Mouse (Mus musculus) forebrain, embryonic 11.5 days (tissue): ENCODE measurements around the gene Uqcr11. TPM values are rescaled to one million over a fixed set of nuclear protein-coding genes. Genes with fewer than 3 reads are reported as not detected.

ENCODE experiments used
- ATAC-seq: fragments of 200-750 bp; cut with Nextera tagmentation; replicated peaks from 2 replicates; pipeline ENCODE4 v1.8.0; 2017; ENCODE audit warnings: moderate TSS enrichment; ENCODE audit not compliant: low FRiP score
- DNase-seq: peaks from one replicate; pipeline ENCODE4 v3.0.0-alpha.2; 2017; ENCODE audit warnings: low spot score
- H3K27ac ChIP-seq: fragments of 300-500 bp; sonication (generic); 2 replicates; pipeline ENCODE4 v1.5.1; 2014; ENCODE audit warnings: low read depth, low read length
- H3K27me3 ChIP-seq: fragments of 300-500 bp; sonication (generic); 2 replicates; pipeline ENCODE4 v1.6.1; 2014; ENCODE audit warnings: mild to moderate bottlenecking, low read length, mixed read lengths; ENCODE audit not compliant: control insufficient read depth, insufficient read depth
- H3K36me3 ChIP-seq: fragments of 300-500 bp; sonication (generic); 2 replicates; pipeline ENCODE4 v1.6.1; 2014; ENCODE audit warnings: mild to moderate bottlenecking, low read length, moderate library complexity, mixed read lengths; ENCODE audit not compliant: control insufficient read depth, insufficient read depth
- H3K4me1 ChIP-seq: fragments of 300-500 bp; sonication (generic); replicated peaks from 2 replicates; pipeline ENCODE4 v1.6.1; 2014; ENCODE audit warnings: low read length, mixed read lengths; ENCODE audit not compliant: control insufficient read depth, insufficient read depth
- H3K4me2 ChIP-seq: fragments of 300-500 bp; sonication (generic); 2 replicates; pipeline ENCODE4 v1.6.1; 2014; ENCODE audit warnings: low read depth, mild to moderate bottlenecking, low read length, moderate library complexity, mixed read lengths; ENCODE audit not compliant: severe bottlenecking
- H3K4me3 ChIP-seq: fragments of 300-500 bp; sonication (generic); 2 replicates; pipeline ENCODE4 v1.5.1; 2014; ENCODE audit warnings: low read depth, low read length
- H3K9ac ChIP-seq: fragments of 300-500 bp; sonication (generic); 2 replicates; pipeline ENCODE4 v1.6.1; 2014; ENCODE audit warnings: low read length
- H3K9me3 ChIP-seq: fragments of 300-500 bp; sonication (generic); 2 replicates; pipeline ENCODE4 v1.6.1; 2016; ENCODE audit warnings: low read length, mixed read lengths; ENCODE audit not compliant: control insufficient read depth
- WGBS: fragments of 180-500 bp; shearing (Covaris S2); extraction: QIAGEN DNeasy Blood & Tissue Kit; methylation state at CpG from one replicate; pipeline ENCODE4 v1.1.7; 2014; 5-methylcytosine and 5-hydroxymethylcytosine counted together
- polyA plus RNA-seq: library from polyadenylated mRNA; unstranded; fragments of >200 nt; fragmentation: Nextera tagmentation; extraction: Ambion mirVana; gene quantifications from 2 replicates; pipeline ENCODE4 v1.2.1, GENCODE M21; 2014

Uqcr11 gene
- polyA plus RNA-seq: 430 and 504 TPM in 2 replicates

GRCm38 (mm10) chr10:80406684-80407501 lies at the start of gene Uqcr11:
TSS of gene Uqcr11 (minus strand) at chr10:80406830.
- peak within 1 kb of the TSS; percentile 65 for H3K4me2 ChIP-seq
- DNase-seq (peak; percentile 93), ATAC-seq (peak; percentile 72)
- 2% methylated on average over 27 of the region's 27 CpGs for WGBS
- H3K9ac ChIP-seq: peak within 1 kb of the TSS; percentile 84
- H3K9me3 ChIP-seq: peaks cover 3% of the 10 kb centered on the region; the same call in 1 of the 2 replicates
- peak within 1 kb of the TSS; percentile 81 for H3K4me3 ChIP-seq
- H3K4me1 ChIP-seq: peaks cover 15% of the 10 kb centered on the region
- H3K27me3 ChIP-seq: no peaks in the 10 kb centered on the region
- H3K36me3 ChIP-seq: peaks cover 12% of the 10 kb centered on the region
- peak within 1 kb of the TSS; percentile 64; the same call in 1 of the 2 replicates for H3K27ac ChIP-seq

- Histone ChIP-seq H3K9me3 (no peaks in the 10 kb centered on the region), H3K27me3 (no peaks in the 10 kb centered on the region), H3K27ac (no peak overlapping the region), H3K9ac (no peak overlapping the region), H3K36me3 (no peaks in the 10 kb centered on the region), H3K4me1 (no peaks in the 10 kb centered on the region), H3K4me2 (no peak overlapping the region), H3K4me3 (no peak overlapping the region)
- DNase-seq (no peak), ATAC-seq (no peak)
- WGBS: 87% methylated on average over 5 of the region's 5 CpGs
These were observed 49.1 kb upstream of the Uqcr11 start for GRCm38 (mm10) chr10:80455697-80456096.

- no peak for ATAC-seq
- 98% methylated on average over 5 of the region's 5 CpGs for WGBS
- H3K36me3 ChIP-seq: no peaks in the 10 kb centered on the region
These were observed 48.2 kb upstream of the Uqcr11 start for GRCm38 (mm10) chr10:80454781-80455180.

GRCm38 (mm10) chr10:80453601-80454000 lies 47.0 kb upstream of the Uqcr11 start:
- no peak overlapping the region for H3K27ac ChIP-seq

More at GRCm38 (mm10) chr10:80454781-80455180, 48.2 kb upstream of the Uqcr11 start:
- no peak overlapping the region for H3K9ac ChIP-seq
- DNase-seq: no peak
- no peak overlapping the region for H3K27ac ChIP-seq
- H3K4me2 ChIP-seq: no peak overlapping the region
- no peak overlapping the region for H3K4me3 ChIP-seq
- no peaks in the 10 kb centered on the region for H3K9me3 ChIP-seq
- no peaks in the 10 kb centered on the region for H3K4me1 ChIP-seq
- no peaks in the 10 kb centered on the region for H3K27me3 ChIP-seq

GRCm38 (mm10) chr10:80450599-80450998 lies 44.0 kb upstream of the Uqcr11 start:
- Histone ChIP-seq H3K9me3 (no peaks in the 10 kb centered on the region), H3K27ac (no peak overlapping the region), H3K4me1 (no peaks in the 10 kb centered on the region), H3K4me2 (no peak overlapping the region), H3K9ac (no peak overlapping the region), H3K4me3 (no peak overlapping the region), H3K36me3 (no peaks in the 10 kb centered on the region), H3K27me3 (peaks cover 2% of the 10 kb centered on the region; the same call in 1 of the 2 replicates)
- WGBS: 5% methylated on average over 6 of the region's 6 CpGs
- DNase-seq: no peak
- ATAC-seq: no peak

More at GRCm38 (mm10) chr10:80453601-80454000, 47.0 kb upstream of the Uqcr11 start:
- ATAC-seq (no peak), DNase-seq (no peak)
- H3K4me1 ChIP-seq: no peaks in the 10 kb centered on the region
- no peak overlapping the region for H3K4me2 ChIP-seq
- H3K36me3 ChIP-seq: no peaks in the 10 kb centered on the region
- no peaks in the 10 kb centered on the region for H3K9me3 ChIP-seq
- no peak overlapping the region for H3K9ac ChIP-seq
- no peak overlapping the region for H3K4me3 ChIP-seq
- H3K27me3 ChIP-seq: no peaks in the 10 kb centered on the region
- WGBS: 85% methylated on average over 10 of the region's 10 CpGs

GRCm38 (mm10) chr10:80445898-80446601 lies 39.4 kb upstream of the Uqcr11 start:
- Histone ChIP-seq H3K9ac (no peak overlapping the region; the same call in 1 of the 2 replicates), H3K4me2 (peak overlapping the region; percentile 41; the same call in 1 of the 2 replicates), H3K4me1 (no peaks in the 10 kb centered on the region), H3K27ac (no peak overlapping the region), H3K9me3 (no peaks in the 10 kb centered on the region), H3K4me3 (no peak overlapping the region), H3K27me3 (peaks cover 2% of the 10 kb centered on the region; the same call in 1 of the 2 replicates), H3K36me3 (no peaks in the 10 kb centered on the region)
- 7% methylated on average over 26 of the region's 26 CpGs for WGBS
- peak; percentile 89 for DNase-seq
- ATAC-seq: peak; percentile 63

GRCm38 (mm10) chr10:80445052-80445451 lies 38.4 kb upstream of the Uqcr11 start:
- ATAC-seq: no peak

GRCm38 (mm10) chr10:80444339-80445045 lies 37.9 kb upstream of the Uqcr11 start:
- H3K36me3 ChIP-seq: no peaks in the 10 kb centered on the region
- 58% methylated on average over 5 of the region's 5 CpGs for WGBS
- no peak overlapping the region for H3K4me2 ChIP-seq
- H3K27me3 ChIP-seq: peaks cover 2% of the 10 kb centered on the region; the same call in 1 of the 2 replicates
- no peak for ATAC-seq
- no peaks in the 10 kb centered on the region for H3K9me3 ChIP-seq
- no peaks in the 10 kb centered on the region for H3K4me1 ChIP-seq
- no peak for DNase-seq
- H3K9ac ChIP-seq: no peak overlapping the region
- H3K4me3 ChIP-seq: no peak overlapping the region
- H3K27ac ChIP-seq: no peak overlapping the region

More at GRCm38 (mm10) chr10:80445052-80445451, 38.4 kb upstream of the Uqcr11 start:
- 40% methylated on average over 1 of the region's 1 CpGs for WGBS
- no peaks in the 10 kb centered on the region for H3K36me3 ChIP-seq
- no peak overlapping the region for H3K27ac ChIP-seq
- no peaks in the 10 kb centered on the region for H3K4me1 ChIP-seq
- H3K4me3 ChIP-seq: no peak overlapping the region
- no peak overlapping the region for H3K4me2 ChIP-seq
- no peaks in the 10 kb centered on the region for H3K9me3 ChIP-seq
- no peak for DNase-seq
- no peak overlapping the region for H3K9ac ChIP-seq
- H3K27me3 ChIP-seq: peaks cover 2% of the 10 kb centered on the region; the same call in 1 of the 2 replicates
